Mouse (Mus musculus): ENCODE measurements around the gene Ciita.

The Ciita gene

GRCm38 (mm10) chr16:10520908-10521614 lies 41.2 kb downstream of the Ciita start:
- peak; percentile 90 to 92 for DNase-seq

- peak; percentile 81 to 84 for DNase-seq
Observed at GRCm38 (mm10) chr16:10522811-10523210, 43.0 kb downstream of the Ciita start.

DNA sequence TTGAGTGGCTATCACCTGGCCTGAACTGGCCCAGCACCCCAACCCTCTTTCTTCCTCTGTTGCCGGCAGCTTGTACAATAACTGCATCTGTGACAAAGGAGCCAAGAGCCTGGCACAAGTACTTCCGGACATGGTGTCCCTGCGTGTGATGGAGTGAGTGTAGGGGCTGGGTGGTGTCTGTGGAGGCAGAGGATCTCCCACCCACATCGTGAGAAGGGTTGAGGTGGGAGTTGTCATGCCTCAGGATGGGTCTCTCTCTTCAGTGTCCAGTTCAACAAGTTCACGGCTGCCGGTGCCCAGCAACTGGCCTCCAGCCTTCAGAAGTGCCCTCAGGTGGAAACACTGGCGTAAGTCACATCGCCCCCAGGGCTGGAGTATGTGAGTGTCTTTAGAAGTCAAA lies 43.8 kb downstream of the Ciita start:
- no peak for DNase-seq

GRCm38 (mm10) chr16:10524866-10525609 lies 45.2 kb downstream of the Ciita start:
- DNase-seq = no peak

GRCm38 (mm10) chr16:10525610-10525980 lies 45.7 kb downstream of the Ciita start:
- DNase-seq = no peak

GRCm38 (mm10) chr16:10527046-10527644 lies 47.3 kb downstream of the Ciita start:
- DNase-seq = peak; percentile 71 to 79

DNA sequence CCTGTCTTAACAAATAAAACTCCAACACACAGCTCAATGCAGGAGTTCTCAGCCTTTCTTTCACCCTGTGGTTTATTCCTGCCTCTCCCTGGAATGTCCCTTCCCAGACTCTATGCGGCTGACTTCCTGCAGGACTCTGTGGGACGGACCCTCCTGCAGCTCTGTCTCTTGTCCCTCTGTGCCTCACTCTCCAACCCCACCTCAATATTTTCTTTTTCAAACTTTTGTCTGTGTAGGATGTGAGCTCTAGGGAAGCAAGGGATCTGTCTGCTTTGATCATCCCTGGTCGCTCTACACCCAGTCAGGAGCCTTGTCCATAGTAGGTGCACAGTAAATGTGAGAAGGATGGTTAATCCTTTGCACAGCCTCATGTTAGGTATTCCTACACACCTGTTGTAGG lies 48.5 kb downstream of the Ciita start:
- no peak for DNase-seq

GRCm38 (mm10) chr16:10530179-10530578 lies 50.3 kb downstream of the Ciita start:
- DNase-seq = no peak

GRCm38 (mm10) chr16:10533781-10534180 lies 53.9 kb downstream of the Ciita start:
- no peak for DNase-seq

DNA sequence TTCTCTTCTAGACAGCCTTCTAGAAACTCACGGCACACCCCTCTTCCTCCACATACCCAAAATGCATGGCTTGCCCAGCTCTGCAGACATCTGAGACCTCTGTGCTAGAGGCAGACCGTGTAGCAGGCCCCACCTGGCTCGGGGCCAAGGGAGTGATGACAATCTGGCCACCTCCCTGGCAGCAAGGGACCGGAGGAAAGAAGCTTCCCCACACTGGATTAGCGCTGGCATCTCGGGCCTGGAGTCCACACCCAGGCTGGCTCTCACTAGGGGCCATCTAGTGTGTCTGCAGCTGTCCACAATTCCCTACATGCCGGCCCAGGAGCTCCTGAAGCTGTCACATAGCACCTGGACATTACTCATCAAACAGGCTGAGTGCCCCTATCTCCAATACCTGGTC lies 54.7 kb downstream of the Ciita start:
- peak; percentile 93 to 94 for DNase-seq

DNA sequence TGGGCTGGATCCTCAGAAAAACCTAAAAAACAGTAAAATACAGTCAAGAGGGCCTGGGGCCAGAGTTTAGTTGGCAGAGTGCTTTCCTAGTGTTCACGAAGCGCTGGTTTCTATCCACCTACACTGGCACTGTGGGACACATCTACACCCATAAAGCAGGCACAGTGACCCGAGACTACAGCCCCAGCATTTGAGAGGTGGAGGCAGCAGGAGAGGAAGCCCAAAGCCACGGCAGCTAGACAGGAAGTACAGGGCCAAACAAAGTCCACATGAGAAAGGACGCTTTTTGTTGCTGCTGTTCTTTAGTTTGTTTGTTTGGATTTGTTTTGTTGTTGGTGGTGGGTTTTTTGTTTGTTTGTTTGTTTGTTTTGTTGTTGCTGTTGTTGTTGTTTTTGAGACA lies 56.5 kb downstream of the Ciita start:
- no peak for DNase-seq

GRCm38 (mm10) chr16:10536961-10537360 lies 57.1 kb downstream of the Ciita start:
- no peak for DNase-seq

DNA sequence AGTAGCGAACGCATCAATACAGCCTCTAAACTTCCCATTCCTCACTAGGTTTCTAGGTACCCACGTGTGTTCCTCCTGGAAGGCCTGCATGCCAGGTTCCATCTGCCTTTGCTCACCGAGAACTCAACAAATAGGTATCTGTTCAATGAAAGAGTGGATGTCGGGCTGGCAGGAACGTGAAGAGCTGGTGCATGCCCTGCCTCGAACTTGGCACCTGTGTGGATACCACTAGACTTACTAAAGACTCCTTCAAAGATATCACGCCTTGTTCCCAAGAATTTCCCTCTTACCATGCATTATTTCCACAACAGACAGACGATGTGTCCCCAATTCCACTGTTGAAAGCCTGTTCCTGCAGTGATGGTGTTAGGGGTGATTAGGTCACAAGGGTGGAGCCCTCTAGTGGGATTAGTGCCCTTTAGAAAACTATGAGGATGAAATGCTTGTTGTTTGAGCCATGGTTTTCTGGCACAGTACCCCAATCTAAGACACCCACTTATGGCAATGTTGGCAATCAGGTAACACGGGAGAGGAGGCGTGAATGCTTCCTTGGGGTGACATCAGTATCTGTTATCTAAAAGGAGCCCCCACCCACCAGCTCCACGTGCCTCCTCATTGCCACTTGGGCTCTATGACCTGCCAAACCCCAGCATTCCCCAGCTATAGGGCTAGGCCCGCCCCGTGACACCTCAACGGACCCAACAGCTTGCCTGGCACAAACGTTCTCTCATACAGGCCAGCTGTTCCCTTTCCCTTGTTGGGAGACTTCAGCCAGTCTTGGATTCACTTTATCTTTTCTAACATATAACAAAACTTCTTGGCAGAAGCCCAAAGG lies 61.1 kb downstream of the Ciita start:
- peak in 1 of 2 experiments; percentile 46 for DNase-seq

DNA sequence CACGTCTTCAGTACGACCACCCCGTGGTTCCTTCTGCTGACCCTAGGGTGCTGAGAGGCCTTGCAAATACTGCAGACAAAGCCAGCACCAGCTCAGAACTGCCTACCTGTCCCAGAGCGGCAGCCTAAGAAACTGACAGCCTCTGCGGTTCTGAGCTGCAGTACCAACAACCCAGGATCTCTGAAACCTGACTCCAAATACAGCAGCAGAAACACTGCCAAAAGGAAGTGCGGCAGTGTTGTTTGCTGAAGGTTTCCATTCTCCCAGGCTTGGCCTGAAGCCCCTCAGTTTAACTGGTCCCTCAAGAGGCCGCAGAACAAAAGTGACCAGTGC lies 61.7 kb downstream of the Ciita start:
- DNase-seq = peak in 1 of 2 experiments; percentile 34

DNA sequence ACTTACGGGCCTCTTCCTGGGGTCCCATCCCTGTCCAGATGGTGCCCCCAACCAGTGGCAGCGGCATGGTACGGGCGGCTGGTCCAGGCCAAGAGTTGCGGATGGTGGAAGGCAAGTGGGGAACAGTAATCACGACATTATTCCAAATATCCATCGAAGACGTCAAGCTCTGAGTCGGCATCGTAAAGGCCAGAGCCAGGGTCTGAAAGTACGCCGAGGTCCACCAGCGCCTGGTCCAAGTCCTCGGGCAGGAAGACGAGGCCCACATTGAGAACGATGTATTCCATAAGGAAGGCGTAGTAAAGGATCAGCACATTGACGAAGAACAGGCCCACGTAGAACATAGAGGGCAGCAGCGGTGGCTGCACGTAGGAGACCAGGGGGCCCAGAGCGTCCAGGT lies 62.4 kb downstream of the Ciita start:
- DNase-seq = peak; percentile 48 to 58

GRCm38 (mm10) chr16:10542698-10543365 lies 63.0 kb downstream of the Ciita start, which contains the start of gene Dexi:
Dexi (minus strand) TSS chr16:10543054.
- DNase-seq = peak; percentile 95 to 97

DNA sequence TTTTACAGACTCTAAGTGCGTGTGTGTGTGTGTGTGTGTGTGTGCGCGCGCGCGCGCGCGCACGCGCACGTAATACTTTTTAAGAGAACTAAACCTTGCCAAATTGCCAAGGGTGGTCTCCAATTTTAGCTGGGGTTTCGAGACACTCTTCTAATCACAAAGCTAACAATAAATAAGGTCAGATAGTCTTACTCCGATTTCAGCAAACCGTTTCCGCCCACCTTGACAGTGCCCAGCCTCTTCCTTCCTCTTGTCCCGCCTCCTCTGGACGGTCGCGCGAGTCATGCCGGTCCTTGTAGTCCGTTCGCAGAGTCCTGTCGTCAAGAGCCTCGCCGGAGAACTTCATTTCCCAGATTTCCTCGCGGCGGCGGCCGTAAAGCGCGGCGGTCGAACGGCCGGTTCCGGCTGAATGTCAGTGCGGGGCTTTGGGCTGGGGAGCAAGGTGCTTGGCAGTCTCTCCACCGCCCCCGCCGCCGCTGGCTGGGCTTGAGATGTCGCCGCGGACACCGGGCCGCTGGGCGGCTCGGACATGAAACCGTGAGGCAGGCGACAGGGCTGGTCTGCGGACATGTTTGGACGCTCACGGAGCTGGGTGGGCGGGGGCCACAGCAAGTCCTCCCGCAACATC lies 65.2 kb downstream of the Ciita start, which contains the start of gene Clec16a:
Gene Clec16a, plus strand, starts transcription at position 345 of the 628 bp plus-strand sequence.
- peak; percentile 97 to 98 for DNase-seq

- DNase-seq = no peak
Observed at GRCm38 (mm10) chr16:10546865-10547264, 67.0 kb downstream of the Ciita start.

GRCm38 (mm10) chr16:10548938-10549337 lies 69.1 kb downstream of the Ciita start:
- no peak for DNase-seq

GRCm38 (mm10) chr16:10549600-10549999 lies 69.7 kb downstream of the Ciita start:
- DNase-seq = no peak

DNA sequence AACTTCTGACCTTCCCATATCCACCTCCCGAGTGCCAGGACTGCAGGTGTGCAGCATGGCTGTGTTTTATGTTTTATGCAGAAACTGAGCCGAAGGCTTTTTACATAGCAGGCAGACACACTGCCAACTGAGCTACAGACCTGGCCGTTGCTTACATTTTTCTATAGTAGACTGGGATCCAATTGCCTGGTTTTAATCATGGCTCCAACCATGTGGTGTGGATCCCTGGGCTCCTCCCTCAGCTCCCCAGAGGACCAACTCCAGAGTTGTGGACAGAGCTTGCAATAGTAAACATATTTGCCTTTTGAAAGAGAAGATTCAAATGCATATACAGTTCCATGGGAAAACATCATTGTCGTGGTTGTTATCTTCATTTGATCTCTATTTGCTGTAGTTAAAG lies 71.7 kb downstream of the Ciita start:
- DNase-seq = no peak

GRCm38 (mm10) chr16:10553858-10554257 lies 74.0 kb downstream of the Ciita start:
- no peak for DNase-seq
